Mouse (Mus musculus) adrenal gland, postnatal 0 days (tissue): ENCODE results near the gene Ror2. TPM values are rescaled to one million over a fixed set of nuclear protein-coding genes. Genes with fewer than 3 reads are reported as not detected.

Experiments used
- polyA plus RNA-seq: library from polyadenylated mRNA; unstranded; fragments of >200 nt; fragmentation: Nextera tagmentation; extraction: Ambion mirVana; gene quantifications from 2 replicates; pipeline ENCODE4 v1.2.1, GENCODE M21; 2015

Gene Ror2
- 6.6 and 8.5 TPM in 2 replicates for polyA plus RNA-seq

DNA sequence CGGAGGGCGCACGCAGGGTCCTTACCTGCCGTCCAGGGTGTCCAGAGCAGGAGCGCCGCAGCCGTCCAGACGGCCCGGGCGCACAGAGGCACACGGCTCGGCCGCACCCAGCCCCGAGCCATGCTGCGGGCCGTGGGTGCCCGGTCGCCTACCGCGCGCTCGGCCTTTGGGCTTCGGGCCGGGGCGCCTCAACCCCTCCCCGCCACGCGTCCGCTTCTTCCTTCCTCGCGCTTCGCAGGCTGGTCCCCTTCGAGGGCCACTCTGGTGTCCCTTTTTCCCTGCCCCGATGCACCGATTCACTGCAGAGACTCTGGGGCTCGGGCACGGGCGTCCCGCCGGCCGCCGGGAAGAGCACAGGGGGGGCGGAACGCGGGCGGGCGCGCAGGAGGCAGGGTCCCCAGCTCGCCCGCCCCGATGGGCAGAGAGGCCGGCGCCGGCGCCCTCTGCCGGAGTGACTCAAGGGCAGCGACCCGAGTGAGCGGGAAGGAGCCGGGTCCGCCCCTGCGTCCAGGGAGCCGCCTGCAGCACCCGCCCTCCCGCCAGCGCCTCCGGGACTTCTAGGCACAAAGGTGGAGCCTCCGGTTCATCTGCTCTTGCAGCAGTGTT lies at the start of gene Ror2:
Gene Ror2, minus strand, starts transcription at position 369 of the 606 bp plus-strand sequence.

Other genes starting within 250 kb of the Ror2 start
- 30.8 and 53.1 TPM in 2 replicates for gene Sptlc1, start 91.3 kb upstream of the Ror2 start, polyA plus RNA-seq
- 0.12 and 0.36 TPM in 2 replicates for gene Msx2, start 186.9 kb upstream of the Ror2 start, polyA plus RNA-seq